Mouse (Mus musculus) liver, embryonic 14.5 days (tissue): Measurements from ENCODE around the gene Patj.

Source experiments
- CTCF ChIP-seq: IDR thresholded peaks from 2 replicates; pipeline ENCODE4 v1.5.1; 2016; ENCODE audit warnings: antibody characterized with exemption, low read depth, control low read depth
- EP300 ChIP-seq: IDR thresholded peaks from 2 replicates; pipeline ENCODE4 v1.6.1; 2016; ENCODE audit warnings: antibody characterized with exemption, low read depth

DNA sequence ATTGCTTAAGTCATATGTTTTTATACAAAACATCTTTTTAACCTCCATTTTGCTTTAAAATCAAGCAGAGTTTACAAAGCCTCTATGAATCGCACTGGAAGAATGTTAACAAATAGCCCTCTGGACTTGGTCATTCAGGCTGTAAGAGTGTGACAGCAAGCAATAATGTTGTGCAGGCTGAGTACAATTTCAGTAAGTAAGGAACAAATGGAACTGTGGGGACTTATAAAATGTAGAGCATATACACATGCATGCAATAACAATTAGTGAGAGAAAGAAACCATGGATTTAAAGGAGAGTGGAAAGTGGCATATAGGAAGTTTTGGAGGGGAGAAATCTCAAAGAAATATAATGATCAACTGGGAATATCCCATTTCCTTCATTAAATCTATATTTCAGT lies 261.2 kb downstream of the Patj start:
- TF ChIP-seq CTCF (no peak), EP300 (no peak)
